Mouse (Mus musculus) T-helper 17 cell (primary cell): ENCODE results near the gene Mau2.

Source experiments
- in situ Hi-C, 2 experiments: fragments of 300-600 bp; cut with MboI, MseI; formaldehyde crosslinking; loops; 1 replicate in 1 of 2; 2 replicates in 1 of 2; pipeline ENCODE4 v1.15.1; 2025; ENCODE audit warnings: high pct_unique_total_duplicates in 2 of 2

Mau2 gene

GRCm38 (mm10) chr8:69978456-69978855 is 64.1 kb downstream of the Mau2 start:
- in situ Hi-C loops = no loop called here

- in situ Hi-C loops = no loop called here
Observed at GRCm38 (mm10) chr8:69974806-69975205, 67.7 kb downstream of the Mau2 start.

GRCm38 (mm10) chr8:69974194-69974614 is 68.3 kb downstream of the Mau2 start:
- in situ Hi-C loops = no loop called here

- in situ Hi-C loops = no loop called here
Observed at GRCm38 (mm10) chr8:69973442-69974161, 68.9 kb downstream of the Mau2 start.

GRCm38 (mm10) chr8:69973063-69973441 is 69.5 kb downstream of the Mau2 start:
- in situ Hi-C loops = no loop called here

- in situ Hi-C loops = no loop called here
Observed at GRCm38 (mm10) chr8:69970880-69971279, 71.7 kb downstream of the Mau2 start.

- in situ Hi-C loops = loop anchor here (5.0 kb wide), 2 partner anchors 35 to 40 kb away; no protein-coding TSS in a partner anchor
Observed at GRCm38 (mm10) chr8:69967291-69967933, 75.1 kb downstream of the Mau2 start.
